Mouse (Mus musculus) forebrain, embryonic 13.5 days (tissue): ENCODE measurements around the gene Rfc2. TPM values are rescaled to one million over a fixed set of nuclear protein-coding genes. Genes with fewer than 3 reads are reported as not detected.
A peak's percentile ranks its signal among the peaks of the same experiment; 100 is the strongest.

ENCODE experiments used
- ATAC-seq: fragments of 200-750 bp; cut with Nextera tagmentation; 2 replicates; pipeline ENCODE4 v1.8.0; 2017
- H3K27ac ChIP-seq: fragments of 300-500 bp; sonication (generic); 2 replicates; pipeline ENCODE4 v1.5.1; 2015; ENCODE audit warnings: inconsistent platforms, mild to moderate bottlenecking, moderate library complexity
- H3K27me3 ChIP-seq: fragments of 300-500 bp; sonication (generic); 2 replicates; pipeline ENCODE4 v1.6.1; 2015; ENCODE audit warnings: mild to moderate bottlenecking, inconsistent platforms
- H3K36me3 ChIP-seq: fragments of 300-500 bp; sonication (generic); 2 replicates; pipeline ENCODE4 v1.6.1; 2015; ENCODE audit warnings: mild to moderate bottlenecking, inconsistent platforms; ENCODE audit not compliant: poor library complexity, severe bottlenecking
- H3K4me1 ChIP-seq: fragments of 300-500 bp; sonication (generic); 2 replicates; pipeline ENCODE4 v1.6.1; 2015; ENCODE audit warnings: inconsistent platforms
- H3K4me2 ChIP-seq: fragments of 300-500 bp; sonication (generic); 2 replicates; pipeline ENCODE4 v1.6.1; 2015; ENCODE audit warnings: inconsistent platforms, mild to moderate bottlenecking, moderate library complexity
- H3K4me3 ChIP-seq: fragments of 300-500 bp; sonication (generic); 2 replicates; pipeline ENCODE4 v1.5.1; 2015; ENCODE audit warnings: mild to moderate bottlenecking, inconsistent platforms
- H3K9ac ChIP-seq: fragments of 300-500 bp; sonication (generic); 2 replicates; pipeline ENCODE4 v1.6.1; 2015; ENCODE audit warnings: mild to moderate bottlenecking, inconsistent platforms
- H3K9me3 ChIP-seq: fragments of 300-500 bp; sonication (generic); replicated peaks from 2 replicates; pipeline ENCODE4 v1.6.1; 2016; ENCODE audit warnings: inconsistent platforms
- WGBS: fragments of 180-500 bp; shearing (Covaris S2); methylation state at CpG from one replicate; pipeline ENCODE4 v1.1.7; 2015; 5-methylcytosine and 5-hydroxymethylcytosine counted together
- polyA plus RNA-seq: library from polyadenylated mRNA; unstranded; fragments of >200 nt; fragmentation: Nextera tagmentation; extraction: Ambion mirVana; gene quantifications from 2 replicates; pipeline ENCODE4 v1.2.1, GENCODE M21; 2015

Rfc2 gene
- polyA plus RNA-seq, 1 experiment from 2014 or later, result 285 TPM

GRCm38 (mm10) chr5:134571730-134572507 is 9.2 kb upstream of the Rfc2 start:
- peak overlapping the region; percentile 45 for H3K4me3 ChIP-seq
- H3K4me1 ChIP-seq, result peaks cover 14% of the 10 kb centered on the region
- H3K36me3 ChIP-seq, result no peaks in the 10 kb centered on the region
- H3K9me3 ChIP-seq, result no peaks in the 10 kb centered on the region
- peak overlapping the region; percentile 54 for H3K9ac ChIP-seq
- WGBS, result 1% methylated on average over 23 of the region's 23 CpGs
- peak; percentile 75 for ATAC-seq
- H3K27me3 ChIP-seq, result no peaks in the 10 kb centered on the region
- H3K27ac ChIP-seq, result peak overlapping the region; percentile 51
- peak overlapping the region; percentile 74 for H3K4me2 ChIP-seq

GRCm38 (mm10) chr5:134572508-134573214 is 8.5 kb upstream of the Rfc2 start:
- peak overlapping the region; percentile 74 for H3K4me2 ChIP-seq
- H3K27me3 ChIP-seq, result no peaks in the 10 kb centered on the region
- 0 out of 2 replicates have a peak overlapping the region, but pooled peaks have one; percentile 10 for H3K27ac ChIP-seq
- H3K9me3 ChIP-seq, result no peaks in the 10 kb centered on the region
- H3K36me3 ChIP-seq, result no peaks in the 10 kb centered on the region
- ATAC-seq, result no peak
- peak overlapping the region; percentile 54; the same call in 1 of the 2 replicates for H3K9ac ChIP-seq
- peaks cover 14% of the 10 kb centered on the region for H3K4me1 ChIP-seq
- peak overlapping the region; percentile 45; the same call in 1 of the 2 replicates for H3K4me3 ChIP-seq
- 53% methylated on average over 10 of the region's 10 CpGs for WGBS

GRCm38 (mm10) chr5:134575833-134576232 is 5.3 kb upstream of the Rfc2 start:
- no peak for ATAC-seq

GRCm38 (mm10) chr5:134576517-134577220 is 4.5 kb upstream of the Rfc2 start:
- Histone ChIP-seq H3K4me3 (no peak overlapping the region), H3K4me2 (no peak overlapping the region), H3K36me3 (no peaks in the 10 kb centered on the region), H3K4me1 (peaks cover 11% of the 10 kb centered on the region), H3K27ac (no peak overlapping the region), H3K9me3 (no peaks in the 10 kb centered on the region), H3K9ac (no peak overlapping the region), H3K27me3 (no peaks in the 10 kb centered on the region)
- 81% methylated on average over 14 of the region's 14 CpGs for WGBS
- no peak for ATAC-seq

More at GRCm38 (mm10) chr5:134575833-134576232, 5.3 kb upstream of the Rfc2 start:
- H3K4me3 ChIP-seq, result no peak overlapping the region
- 94% methylated on average over 5 of the region's 5 CpGs for WGBS
- H3K36me3 ChIP-seq, result no peaks in the 10 kb centered on the region
- H3K9me3 ChIP-seq, result no peaks in the 10 kb centered on the region
- no peak overlapping the region for H3K4me2 ChIP-seq
- no peaks in the 10 kb centered on the region for H3K27me3 ChIP-seq
- H3K27ac ChIP-seq, result no peak overlapping the region
- peaks cover 11% of the 10 kb centered on the region for H3K4me1 ChIP-seq
- H3K9ac ChIP-seq, result no peak overlapping the region

- Histone ChIP-seq H3K27me3 (no peaks in the 10 kb centered on the region), H3K9ac (no peak overlapping the region), H3K9me3 (no peaks in the 10 kb centered on the region), H3K4me3 (no peak overlapping the region), H3K36me3 (no peaks in the 10 kb centered on the region), H3K27ac (no peak overlapping the region), H3K4me1 (peaks cover 4% of the 10 kb centered on the region), H3K4me2 (no peak overlapping the region)
- ATAC-seq, result no peak
- WGBS, result 91% methylated on average over 7 of the region's 7 CpGs
Measured at GRCm38 (mm10) chr5:134577534-134577933, 3.6 kb upstream of the Rfc2 start.

- 66% methylated on average over 3 of the region's 3 CpGs for WGBS
- no peak overlapping the region for H3K9ac ChIP-seq
- ATAC-seq, result no peak
Measured at GRCm38 (mm10) chr5:134579135-134579534, 2.0 kb upstream of the Rfc2 start.

GRCm38 (mm10) chr5:134582221-134582907 is 1.2 kb downstream of the Rfc2 start:
- peak; percentile 98 for ATAC-seq
- 11% methylated on average over 19 of the region's 30 CpGs for WGBS
- H3K9me3 ChIP-seq, result no peaks in the 10 kb centered on the region
- H3K36me3 ChIP-seq, result peaks cover 8% of the 10 kb centered on the region
- H3K4me3 ChIP-seq, result peak overlapping the region; percentile 97
- H3K9ac ChIP-seq, result peak overlapping the region; percentile 87
- no peaks in the 10 kb centered on the region for H3K27me3 ChIP-seq
- no peak overlapping the region for H3K27ac ChIP-seq
- peak overlapping the region; percentile 78 for H3K4me2 ChIP-seq
- peaks cover 15% of the 10 kb centered on the region for H3K4me1 ChIP-seq

More at GRCm38 (mm10) chr5:134579135-134579534, 2.0 kb upstream of the Rfc2 start:
- Histone ChIP-seq H3K36me3 (no peaks in the 10 kb centered on the region), H3K9me3 (no peaks in the 10 kb centered on the region), H3K4me1 (peaks cover 12% of the 10 kb centered on the region), H3K4me2 (no peak overlapping the region), H3K27ac (no peak overlapping the region), H3K4me3 (no peak overlapping the region), H3K27me3 (no peaks in the 10 kb centered on the region)

- H3K27me3 ChIP-seq, result no peaks in the 10 kb centered on the region
- no peak; the same call in 1 of the 2 replicates for ATAC-seq
- peak overlapping the region; percentile 97 for H3K4me3 ChIP-seq
- H3K27ac ChIP-seq, result no peak overlapping the region
- peaks cover 15% of the 10 kb centered on the region for H3K4me1 ChIP-seq
- peak overlapping the region; percentile 78 for H3K4me2 ChIP-seq
- H3K9ac ChIP-seq, result peak overlapping the region; percentile 87
- 31% methylated on average over 15 of the region's 15 CpGs for WGBS
- peaks cover 14% of the 10 kb centered on the region for H3K36me3 ChIP-seq
- no peaks in the 10 kb centered on the region for H3K9me3 ChIP-seq
Measured at GRCm38 (mm10) chr5:134583006-134583883, 2.1 kb downstream of the Rfc2 start.

- peak overlapping the region; percentile 97 for H3K4me3 ChIP-seq
Measured at GRCm38 (mm10) chr5:134583884-134584213, 2.7 kb downstream of the Rfc2 start.

GRCm38 (mm10) chr5:134584798-134585197 is 3.6 kb downstream of the Rfc2 start:
- peaks cover 15% of the 10 kb centered on the region for H3K4me1 ChIP-seq
- H3K9me3 ChIP-seq, result no peaks in the 10 kb centered on the region
- WGBS, result 92% methylated on average over 5 of the region's 5 CpGs
- H3K4me2 ChIP-seq, result no peak overlapping the region
- H3K36me3 ChIP-seq, result peaks cover 23% of the 10 kb centered on the region
- H3K9ac ChIP-seq, result no peak overlapping the region
- no peak for ATAC-seq
- no peak overlapping the region for H3K27ac ChIP-seq
- H3K4me3 ChIP-seq, result no peak overlapping the region
- no peaks in the 10 kb centered on the region for H3K27me3 ChIP-seq

More at GRCm38 (mm10) chr5:134583884-134584213, 2.7 kb downstream of the Rfc2 start:
- Histone ChIP-seq H3K4me1 (peaks cover 15% of the 10 kb centered on the region), H3K4me2 (peak overlapping the region; percentile 78), H3K27ac (no peak overlapping the region), H3K36me3 (peaks cover 17% of the 10 kb centered on the region), H3K9me3 (no peaks in the 10 kb centered on the region), H3K9ac (peak overlapping the region; percentile 87; the same call in 1 of the 2 replicates), H3K27me3 (no peaks in the 10 kb centered on the region)
- ATAC-seq, result no peak
- 79% methylated on average over 3 of the region's 3 CpGs for WGBS

- H3K9me3 ChIP-seq, result no peaks in the 10 kb centered on the region
- H3K9ac ChIP-seq, result no peak overlapping the region
- no peak overlapping the region for H3K4me3 ChIP-seq
- no peak for ATAC-seq
- no peaks in the 10 kb centered on the region for H3K4me1 ChIP-seq
- 95% methylated on average over 3 of the region's 3 CpGs for WGBS
- no peak overlapping the region for H3K27ac ChIP-seq
- H3K36me3 ChIP-seq, result peaks cover 72% of the 10 kb centered on the region
- H3K27me3 ChIP-seq, result no peaks in the 10 kb centered on the region
- no peak overlapping the region for H3K4me2 ChIP-seq
Measured at GRCm38 (mm10) chr5:134589900-134590299, 8.7 kb downstream of the Rfc2 start.
